Mouse (Mus musculus) small intestine, adult 2 months (tissue): Measurements from ENCODE around the gene Myoz1. TPM values are rescaled to one million over a fixed set of nuclear protein-coding genes. Genes with fewer than 3 reads are reported as not detected.

ENCODE experiments used
- H3K27ac ChIP-seq: fragments of 200-500 bp; 2 replicates; pipeline ENCODE4 v1.5.1; 2012; ENCODE audit warnings: low read depth, low read length, control low read depth, inconsistent platforms; ENCODE audit not compliant: insufficient read depth
- H3K27me3 ChIP-seq: fragments of 200-500 bp; 2 replicates; pipeline ENCODE4 v1.6.1; 2012; ENCODE audit warnings: mild to moderate bottlenecking, moderate library complexity, low read length, inconsistent platforms; ENCODE audit not compliant: control insufficient read depth, insufficient read depth
- H3K36me3 ChIP-seq: fragments of 200-500 bp; 2 replicates; pipeline ENCODE4 v1.6.1; 2012; ENCODE audit warnings: mild to moderate bottlenecking, low read length, control low read depth, inconsistent platforms; ENCODE audit not compliant: control insufficient read depth, insufficient read depth
- H3K4me1 ChIP-seq: fragments of 200-500 bp; 2 replicates; pipeline ENCODE4 v1.6.1; 2012; ENCODE audit warnings: low read length, inconsistent platforms, mixed read lengths; ENCODE audit not compliant: control insufficient read depth, insufficient read depth, insufficient read length
- H3K4me3 ChIP-seq: fragments of 200-500 bp; 2 replicates; pipeline ENCODE4 v1.5.1; 2012; ENCODE audit warnings: low read depth, mild to moderate bottlenecking, control low read depth, inconsistent platforms, low read length, moderate library complexity
- CTCF ChIP-seq: fragments of 200-500 bp; IDR thresholded peaks from 2 replicates; pipeline ENCODE4 v1.5.1; 2012; ENCODE audit warnings: low read depth, mild to moderate bottlenecking, control low read depth, inconsistent platforms, low read length, moderate library complexity, mixed read lengths; ENCODE audit not compliant: insufficient replicate concordance, insufficient read length; ENCODE audit errors: extremely low read depth
- POLR2A ChIP-seq: fragments of 200-500 bp; IDR thresholded peaks from 2 replicates; pipeline ENCODE4 v1.6.1; 2012; ENCODE audit warnings: low read depth, mild to moderate bottlenecking, control low read depth, inconsistent platforms, low read length, moderate library complexity
- WGBS: fragments of 180-500 bp; shearing (Covaris S2); methylation state at CpG from one replicate; pipeline ENCODE4 v1.1.7; 2018; 5-methylcytosine and 5-hydroxymethylcytosine counted together
- polyA plus RNA-seq: library from polyadenylated mRNA; depleted of rRNA; stranded (reverse); fragments of >200 nt; gene quantifications from 2 replicates; pipeline ENCODE4 v1.2.3, GENCODE M21; 2012

Gene Myoz1
- polyA plus RNA-seq, 1 experiment = not detected

DNA sequence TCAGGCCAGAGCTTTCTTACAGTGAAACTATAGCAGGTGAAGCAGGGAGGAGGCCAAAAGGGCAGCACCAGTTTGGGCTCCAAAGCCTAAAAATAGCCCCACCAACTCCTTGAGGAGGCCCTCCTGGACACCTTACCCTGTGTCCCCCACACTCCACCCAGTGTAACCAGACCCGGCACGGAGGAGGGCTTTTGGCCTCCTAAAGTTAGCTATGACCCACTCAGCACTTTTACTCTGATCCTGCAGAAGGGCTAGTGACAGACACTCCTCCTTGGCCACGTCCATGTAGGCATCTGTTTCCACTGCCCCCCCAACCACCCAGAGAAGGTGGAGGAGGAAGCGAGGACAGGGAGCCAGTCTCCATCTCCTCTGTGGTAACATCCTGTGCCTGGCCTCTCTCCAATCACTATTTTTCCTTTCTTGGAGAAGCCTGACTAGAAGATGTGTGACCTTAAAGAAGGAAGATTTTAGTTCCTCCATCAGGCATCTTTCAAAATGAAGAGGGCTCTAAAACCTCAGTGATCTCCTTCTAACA lies 4.6 kb downstream of the Myoz1 start:
- no peaks in the 10 kb centered on the region for H3K27me3 ChIP-seq
- H3K27ac ChIP-seq = no peak overlapping the region
- WGBS = 69% methylated on average over 4 of the region's 4 CpGs
- no peaks in the 10 kb centered on the region for H3K4me1 ChIP-seq
- no peaks in the 10 kb centered on the region for H3K36me3 ChIP-seq
- TF ChIP-seq POLR2A = no peak
- no peak for TF ChIP-seq CTCF
- no peak overlapping the region for H3K4me3 ChIP-seq

DNA sequence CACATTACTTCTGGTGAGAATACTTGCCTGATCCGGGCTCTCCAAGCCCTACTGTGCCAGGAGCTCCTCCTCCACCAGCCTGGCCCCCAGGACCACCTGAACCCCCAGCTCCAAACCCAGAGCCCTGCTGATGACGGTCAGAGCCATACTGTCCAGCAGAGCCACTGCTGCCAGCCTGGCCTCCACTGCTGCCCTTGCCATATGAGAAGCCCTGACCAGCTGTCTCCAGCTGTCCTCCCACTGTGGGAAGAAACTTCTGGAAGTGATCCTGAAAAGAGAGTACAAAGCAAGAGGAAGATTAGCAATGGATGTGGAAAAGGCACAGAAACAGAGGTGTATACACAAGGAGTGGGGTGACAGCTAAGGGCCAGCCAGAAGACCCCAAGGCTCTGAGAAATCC lies 5.3 kb downstream of the Myoz1 start:
- WGBS = 82% methylated on average over 2 of the region's 2 CpGs
- TF ChIP-seq CTCF (no peak), POLR2A (no peak)

GRCm38 (mm10) chr14:20646381-20646780 lies 10.0 kb downstream of the Myoz1 start:
- TF ChIP-seq POLR2A = no peak
- no peak for TF ChIP-seq CTCF
- H3K27me3 ChIP-seq = no peaks in the 10 kb centered on the region
- H3K4me3 ChIP-seq = no peak overlapping the region
- no peaks in the 10 kb centered on the region; the same call in 1 of the 2 replicates for H3K36me3 ChIP-seq
- peaks cover 3% of the 10 kb centered on the region; the same call in 1 of the 2 replicates for H3K4me1 ChIP-seq
- H3K27ac ChIP-seq = no peak overlapping the region

More for the DNA sequence above, 5.3 kb downstream of the Myoz1 start:
- Histone ChIP-seq H3K4me1 (no peaks in the 10 kb centered on the region), H3K27me3 (no peaks in the 10 kb centered on the region), H3K27ac (no peak overlapping the region), H3K36me3 (no peaks in the 10 kb centered on the region), H3K4me3 (no peak overlapping the region)

DNA sequence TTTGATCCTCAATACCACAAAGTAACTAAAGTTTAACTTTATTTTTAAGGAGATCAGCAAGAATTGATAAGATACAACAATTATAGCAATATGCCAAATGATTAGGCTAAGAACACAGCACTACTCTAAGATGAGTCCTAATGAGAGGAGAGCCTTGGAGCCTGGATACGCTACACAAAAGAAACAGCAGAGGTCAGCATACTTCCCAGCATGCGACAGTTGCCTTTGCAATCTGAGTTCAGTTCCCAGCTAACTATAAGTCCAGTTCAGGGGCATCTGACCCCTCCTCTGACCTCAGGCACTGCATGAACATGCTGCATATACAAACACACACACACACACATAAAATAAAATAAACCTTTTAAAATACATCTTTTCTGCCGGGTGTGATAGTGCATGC lies 10.8 kb downstream of the Myoz1 start:
- Histone ChIP-seq H3K4me1 (peaks cover 3% of the 10 kb centered on the region; the same call in 1 of the 2 replicates), H3K27me3 (no peaks in the 10 kb centered on the region), H3K36me3 (no peaks in the 10 kb centered on the region; the same call in 1 of the 2 replicates), H3K4me3 (no peak overlapping the region), H3K27ac (no peak overlapping the region)
- 44% methylated on average over 3 of the region's 3 CpGs for WGBS
- TF ChIP-seq POLR2A = no peak
- TF ChIP-seq CTCF = no peak

- Histone ChIP-seq H3K27me3 (no peaks in the 10 kb centered on the region), H3K36me3 (no peaks in the 10 kb centered on the region; the same call in 1 of the 2 replicates), H3K27ac (peak overlapping the region; percentile 94), H3K4me3 (peak overlapping the region; percentile 97), H3K4me1 (peaks cover 3% of the 10 kb centered on the region; the same call in 1 of the 2 replicates)
- TF ChIP-seq POLR2A = no peak
- TF ChIP-seq CTCF = no peak
- 9% methylated on average over 10 of the region's 10 CpGs for WGBS
Observed at GRCm38 (mm10) chr14:20641438-20641875, 14.9 kb downstream of the Myoz1 start.

- TF ChIP-seq CTCF (no peak), POLR2A (peak; percentile 89)
- Histone ChIP-seq H3K4me3 (peak within 1 kb of the TSS; percentile 97), H3K27me3 (no peaks in the 10 kb centered on the region), H3K4me1 (peaks cover 3% of the 10 kb centered on the region; the same call in 1 of the 2 replicates), H3K27ac (peak within 1 kb of the TSS; percentile 94), H3K36me3 (no peaks in the 10 kb centered on the region; the same call in 1 of the 2 replicates)
- WGBS = under 1% methylated on average over 73 of the region's 73 CpGs
Observed at GRCm38 (mm10) chr14:20640644-20641437, 15.5 kb downstream of the Myoz1 start, which contains the start of gene Usp54. Usp54 (minus strand) TSS chr14:20641063.
